Mouse (Mus musculus) hindbrain, embryonic 12.5 days (tissue): ENCODE data around the gene Zfp341. TPM values are rescaled to one million over a fixed set of nuclear protein-coding genes. Genes with fewer than 3 reads are reported as not detected.
A peak's percentile ranks its signal among the peaks of the same experiment; 100 is the strongest.

ENCODE experiments used
- ATAC-seq: fragments of 200-750 bp; cut with Nextera tagmentation; 2 replicates; pipeline ENCODE4 v1.8.0; 2017; ENCODE audit warnings: moderate TSS enrichment; ENCODE audit not compliant: low FRiP score
- H3K27ac ChIP-seq: fragments of 300-500 bp; sonication (generic); 2 replicates; pipeline ENCODE4 v1.5.1; 2016; ENCODE audit warnings: mild to moderate bottlenecking
- H3K27me3 ChIP-seq: fragments of 300-500 bp; sonication (generic); 2 replicates; pipeline ENCODE4 v1.6.1; 2016; ENCODE audit warnings: mild to moderate bottlenecking
- H3K36me3 ChIP-seq: fragments of 300-500 bp; sonication (generic); 2 replicates; pipeline ENCODE4 v1.6.1; 2016; ENCODE audit warnings: mild to moderate bottlenecking
- H3K4me1 ChIP-seq: fragments of 300-500 bp; sonication (generic); 2 replicates; pipeline ENCODE4 v1.6.1; 2016
- H3K4me2 ChIP-seq: fragments of 300-500 bp; sonication (generic); replicated peaks from 2 replicates; pipeline ENCODE4 v1.6.1; 2016; ENCODE audit warnings: mild to moderate bottlenecking
- H3K4me3 ChIP-seq: fragments of 300-500 bp; sonication (generic); 2 replicates; pipeline ENCODE4 v1.5.1; 2016; ENCODE audit warnings: mild to moderate bottlenecking
- H3K9ac ChIP-seq: fragments of 300-500 bp; sonication (generic); 2 replicates; pipeline ENCODE4 v1.6.1; 2016; ENCODE audit warnings: mild to moderate bottlenecking, moderate library complexity
- H3K9me3 ChIP-seq: fragments of 300-500 bp; sonication (generic); replicated peaks from 2 replicates; pipeline ENCODE4 v1.6.1; 2016; ENCODE audit warnings: mild to moderate bottlenecking
- WGBS: fragments of 180-500 bp; shearing (Covaris S2); methylation state at CpG from one replicate; pipeline ENCODE4 v1.1.7; 2016; 5-methylcytosine and 5-hydroxymethylcytosine counted together
- polyA plus RNA-seq: library from polyadenylated mRNA; unstranded; fragments of >200 nt; fragmentation: Nextera tagmentation; extraction: Ambion mirVana; gene quantifications from 2 replicates; pipeline ENCODE4 v1.2.1, GENCODE M21; 2016

Gene Zfp341
- polyA plus RNA-seq, 1 experiment from 2014 or later: 1.1 TPM

DNA sequence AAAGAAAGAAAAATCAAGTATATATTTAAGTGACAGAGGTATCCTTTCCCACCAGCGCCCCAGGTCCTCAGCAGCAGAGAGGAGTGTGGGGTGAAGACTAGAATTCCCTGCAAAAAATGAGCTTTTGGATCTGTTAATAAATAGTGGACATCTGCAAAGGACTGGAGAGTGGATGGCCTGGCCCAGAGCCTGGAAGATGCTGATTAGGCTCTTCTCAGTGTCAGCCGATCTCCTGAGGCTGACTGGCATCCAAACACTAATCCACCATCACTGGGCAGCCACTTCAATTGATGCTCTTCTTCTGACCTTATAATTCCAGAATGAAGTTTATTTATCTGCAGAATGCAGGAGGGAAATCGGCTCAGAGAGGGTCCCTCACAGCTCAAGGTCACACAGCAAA is 40.1 kb upstream of the Zfp341 start:
- peaks cover 40% of the 10 kb centered on the region for H3K4me1 ChIP-seq
- no peaks in the 10 kb centered on the region for H3K9me3 ChIP-seq
- ATAC-seq: no peak
- H3K4me3 ChIP-seq: no peak overlapping the region
- no peak overlapping the region for H3K4me2 ChIP-seq
- no peak overlapping the region for H3K9ac ChIP-seq
- 86% methylated on average over 3 of the region's 3 CpGs for WGBS
- H3K27me3 ChIP-seq: no peaks in the 10 kb centered on the region
- H3K27ac ChIP-seq: no peak overlapping the region
- no peaks in the 10 kb centered on the region for H3K36me3 ChIP-seq

DNA sequence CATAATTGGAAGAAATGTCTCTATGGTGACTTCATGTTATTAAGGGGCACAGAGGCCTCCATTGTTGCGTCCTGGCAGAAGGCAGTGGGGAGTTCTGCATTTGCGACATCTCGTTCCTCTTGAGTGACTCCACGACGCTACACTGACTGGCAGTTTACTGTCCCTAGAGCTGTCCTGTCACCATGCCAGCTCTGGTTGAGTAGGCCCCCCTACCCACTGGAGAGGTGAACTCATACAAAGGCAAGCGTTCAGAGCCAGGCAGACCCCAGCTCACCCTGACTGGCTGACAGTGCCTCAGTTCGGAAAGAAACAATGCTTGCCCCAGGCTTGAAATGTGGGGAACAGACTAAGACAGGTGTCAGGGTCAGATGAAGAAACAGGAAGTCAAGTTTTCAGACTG is 38.8 kb upstream of the Zfp341 start:
- no peak overlapping the region for H3K9ac ChIP-seq
- H3K4me2 ChIP-seq: no peak overlapping the region
- peaks cover 27% of the 10 kb centered on the region for H3K4me1 ChIP-seq
- no peaks in the 10 kb centered on the region for H3K9me3 ChIP-seq
- 26% methylated on average over 7 of the region's 7 CpGs for WGBS
- no peak overlapping the region for H3K4me3 ChIP-seq
- no peaks in the 10 kb centered on the region for H3K27me3 ChIP-seq
- no peak for ATAC-seq
- no peaks in the 10 kb centered on the region for H3K36me3 ChIP-seq
- 0 out of 2 replicates have a peak overlapping the region, but pooled peaks have one; percentile 42 for H3K27ac ChIP-seq

- Histone ChIP-seq H3K4me3 (no peak overlapping the region), H3K36me3 (no peaks in the 10 kb centered on the region), H3K4me2 (no peak overlapping the region), H3K27ac (peak overlapping the region; percentile 75), H3K27me3 (no peaks in the 10 kb centered on the region), H3K9ac (0 out of 2 replicates have a peak overlapping the region, but pooled peaks have one; percentile 38), H3K9me3 (no peaks in the 10 kb centered on the region), H3K4me1 (peaks cover 19% of the 10 kb centered on the region)
- peak; percentile 82 for ATAC-seq
- 21% methylated on average over 12 of the region's 12 CpGs for WGBS
Observed at GRCm38 (mm10) chr2:154576876-154577743, 36.0 kb upstream of the Zfp341 start.

GRCm38 (mm10) chr2:154577744-154578067 is 35.4 kb upstream of the Zfp341 start:
- ATAC-seq: no peak
- H3K4me1 ChIP-seq: peaks cover 18% of the 10 kb centered on the region
- no peaks in the 10 kb centered on the region for H3K27me3 ChIP-seq
- WGBS: 52% methylated on average over 6 of the region's 6 CpGs
- H3K36me3 ChIP-seq: no peaks in the 10 kb centered on the region
- peak overlapping the region; percentile 75 for H3K27ac ChIP-seq
- H3K4me3 ChIP-seq: no peak overlapping the region
- no peak overlapping the region for H3K4me2 ChIP-seq
- H3K9me3 ChIP-seq: no peaks in the 10 kb centered on the region
- no peak overlapping the region for H3K9ac ChIP-seq

DNA sequence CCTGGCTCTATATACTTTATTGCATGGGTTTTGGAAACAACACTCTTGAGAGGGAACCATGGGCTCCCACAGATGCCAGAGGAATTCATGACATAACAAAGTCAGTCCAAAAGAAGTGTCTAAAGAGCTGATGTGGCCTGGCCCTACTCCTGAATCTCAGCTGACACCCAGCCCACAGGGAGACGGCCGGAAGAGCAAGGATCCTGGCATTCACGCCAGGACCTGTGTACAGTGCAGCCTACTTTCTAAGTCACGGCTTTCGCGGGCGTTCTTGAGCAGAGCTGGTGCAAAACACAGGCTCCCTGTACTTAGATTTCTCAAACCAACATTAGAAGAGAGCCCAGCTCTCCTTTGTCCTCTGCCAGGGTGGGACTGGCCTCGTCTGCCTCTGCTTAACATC is 32.5 kb upstream of the Zfp341 start:
- H3K27ac ChIP-seq: no peak overlapping the region
- 76% methylated on average over 8 of the region's 8 CpGs for WGBS
- H3K36me3 ChIP-seq: no peaks in the 10 kb centered on the region
- H3K27me3 ChIP-seq: no peaks in the 10 kb centered on the region
- H3K4me2 ChIP-seq: no peak overlapping the region
- no peak overlapping the region for H3K9ac ChIP-seq
- no peaks in the 10 kb centered on the region for H3K9me3 ChIP-seq
- H3K4me3 ChIP-seq: no peak overlapping the region
- peaks cover 35% of the 10 kb centered on the region for H3K4me1 ChIP-seq
- no peak for ATAC-seq

DNA sequence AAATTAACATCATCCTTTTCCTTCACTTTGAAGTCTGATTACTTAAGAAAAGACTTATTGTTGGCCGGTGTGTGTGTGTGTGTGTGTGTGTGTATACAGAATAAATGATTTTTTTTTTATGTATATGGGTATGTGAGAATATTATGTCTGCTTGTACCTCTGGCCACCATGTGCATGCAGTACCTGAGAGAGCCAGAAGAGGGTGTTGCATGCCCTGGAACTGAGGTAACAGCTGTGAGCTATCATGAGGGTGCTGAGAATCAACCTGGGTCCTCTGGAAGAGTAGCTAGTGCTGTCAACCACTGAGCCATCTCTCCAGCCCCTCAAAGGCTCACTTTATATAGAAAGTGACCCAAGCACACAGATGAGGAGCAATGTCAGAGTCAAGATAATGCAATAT is 31.7 kb upstream of the Zfp341 start:
- ATAC-seq: no peak
- no peak overlapping the region for H3K27ac ChIP-seq
- H3K4me1 ChIP-seq: peaks cover 36% of the 10 kb centered on the region
- no peak overlapping the region for H3K9ac ChIP-seq
- WGBS: 95% methylated on average over 1 of the region's 1 CpGs
- H3K27me3 ChIP-seq: no peaks in the 10 kb centered on the region
- H3K36me3 ChIP-seq: no peaks in the 10 kb centered on the region; the same call in 1 of the 2 replicates
- H3K4me2 ChIP-seq: no peak overlapping the region
- no peaks in the 10 kb centered on the region for H3K9me3 ChIP-seq
- H3K4me3 ChIP-seq: no peak overlapping the region

- Histone ChIP-seq H3K4me2 (no peak overlapping the region), H3K9ac (no peak overlapping the region)
Observed at GRCm38 (mm10) chr2:154583906-154584872, 28.9 kb upstream of the Zfp341 start.

GRCm38 (mm10) chr2:154584931-154585601 is 28.0 kb upstream of the Zfp341 start:
- H3K27ac ChIP-seq: peak overlapping the region; percentile 58; the same call in 1 of the 2 replicates
- no peak overlapping the region for H3K9ac ChIP-seq

More at GRCm38 (mm10) chr2:154583906-154584872, 28.9 kb upstream of the Zfp341 start:
- Histone ChIP-seq H3K27me3 (no peaks in the 10 kb centered on the region), H3K36me3 (no peaks in the 10 kb centered on the region; the same call in 1 of the 2 replicates), H3K9me3 (no peaks in the 10 kb centered on the region), H3K27ac (peak overlapping the region; percentile 58), H3K4me3 (no peak overlapping the region), H3K4me1 (peaks cover 21% of the 10 kb centered on the region)
- peak; percentile 62 for ATAC-seq
- 59% methylated on average over 15 of the region's 15 CpGs for WGBS

GRCm38 (mm10) chr2:154586405-154586804 is 26.7 kb upstream of the Zfp341 start:
- no peaks in the 10 kb centered on the region; the same call in 1 of the 2 replicates for H3K36me3 ChIP-seq
- no peaks in the 10 kb centered on the region for H3K27me3 ChIP-seq
- 81% methylated on average over 5 of the region's 5 CpGs for WGBS
- peaks cover 21% of the 10 kb centered on the region for H3K4me1 ChIP-seq
- H3K9ac ChIP-seq: no peak overlapping the region
- no peak for ATAC-seq
- H3K27ac ChIP-seq: no peak overlapping the region
- H3K4me2 ChIP-seq: no peak overlapping the region
- H3K9me3 ChIP-seq: no peaks in the 10 kb centered on the region
- no peak overlapping the region for H3K4me3 ChIP-seq

More at GRCm38 (mm10) chr2:154584931-154585601, 28.0 kb upstream of the Zfp341 start:
- Histone ChIP-seq H3K4me3 (no peak overlapping the region), H3K27me3 (no peaks in the 10 kb centered on the region), H3K4me2 (no peak overlapping the region), H3K9me3 (no peaks in the 10 kb centered on the region), H3K4me1 (peaks cover 21% of the 10 kb centered on the region), H3K36me3 (no peaks in the 10 kb centered on the region; the same call in 1 of the 2 replicates)
- WGBS: 68% methylated on average over 17 of the region's 17 CpGs
- no peak for ATAC-seq

DNA sequence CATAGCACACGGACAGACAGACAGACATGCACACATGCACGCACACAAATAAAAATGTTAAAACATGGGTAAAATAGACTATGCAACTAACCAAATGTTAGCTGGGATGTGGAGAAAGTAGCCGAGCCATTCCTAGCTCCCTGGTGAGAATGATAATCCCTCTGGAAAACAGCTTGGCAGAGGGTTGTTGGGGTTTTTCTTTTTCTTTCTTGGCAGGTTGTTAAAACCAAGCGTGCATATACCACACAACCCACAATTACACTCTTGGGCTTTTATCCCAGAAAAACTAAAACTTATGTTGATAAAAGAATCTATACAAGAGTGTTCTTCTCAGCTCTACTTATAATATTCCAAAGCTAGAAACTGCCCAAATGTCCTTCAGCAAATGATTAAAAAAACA is 24.0 kb upstream of the Zfp341 start:
- H3K27me3 ChIP-seq: no peaks in the 10 kb centered on the region
- H3K9ac ChIP-seq: no peak overlapping the region
- no peaks in the 10 kb centered on the region for H3K9me3 ChIP-seq
- H3K36me3 ChIP-seq: peaks cover 7% of the 10 kb centered on the region; the same call in 1 of the 2 replicates
- H3K4me2 ChIP-seq: no peak overlapping the region
- 81% methylated on average over 4 of the region's 4 CpGs for WGBS
- no peak overlapping the region for H3K4me3 ChIP-seq
- no peak for ATAC-seq
- peaks cover 17% of the 10 kb centered on the region for H3K4me1 ChIP-seq
- H3K27ac ChIP-seq: no peak overlapping the region

GRCm38 (mm10) chr2:154591239-154591638 is 21.9 kb upstream of the Zfp341 start:
- ATAC-seq: no peak
- 90% methylated on average over 3 of the region's 3 CpGs for WGBS
- no peak overlapping the region for H3K4me3 ChIP-seq
- no peaks in the 10 kb centered on the region for H3K9me3 ChIP-seq
- no peaks in the 10 kb centered on the region for H3K4me1 ChIP-seq
- peaks cover 13% of the 10 kb centered on the region; the same call in 1 of the 2 replicates for H3K36me3 ChIP-seq
- H3K4me2 ChIP-seq: no peak overlapping the region
- H3K9ac ChIP-seq: no peak overlapping the region
- H3K27ac ChIP-seq: no peak overlapping the region
- H3K27me3 ChIP-seq: no peaks in the 10 kb centered on the region
